Mouse (Mus musculus) ovary, postnatal 36 days (tissue): ENCODE results near the gene Cep89.
A peak's percentile ranks its signal among the peaks of the same experiment; 100 is the strongest.

Source experiments
- DNase-seq: peaks from one replicate; pipeline ENCODE4 v3.0.0; 2022; ENCODE audit warnings: low spot score, mixed read lengths

The Cep89 gene

DNA sequence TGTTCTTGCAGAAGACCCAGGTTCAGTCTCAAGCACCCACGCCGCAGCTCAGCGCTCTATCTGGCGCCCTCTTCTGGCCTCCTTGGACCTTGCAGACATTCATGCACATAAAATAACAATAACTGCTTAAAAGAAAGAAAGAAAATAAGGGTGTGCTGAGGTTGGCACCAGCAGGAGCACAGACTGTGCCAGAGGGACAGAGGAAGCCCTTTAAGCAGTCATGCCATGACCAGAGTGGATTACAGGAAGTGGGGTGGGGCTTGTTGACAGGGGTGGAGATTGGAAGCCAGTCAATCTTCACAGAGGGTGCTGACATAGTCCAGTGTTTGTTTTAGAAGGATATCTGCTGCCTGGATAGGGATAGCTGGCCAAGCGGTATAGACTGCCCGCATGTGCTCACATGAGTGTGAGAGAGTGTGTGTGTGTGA is 10.3 kb upstream of the Cep89 start:
- DNase-seq, result no peak

DNA sequence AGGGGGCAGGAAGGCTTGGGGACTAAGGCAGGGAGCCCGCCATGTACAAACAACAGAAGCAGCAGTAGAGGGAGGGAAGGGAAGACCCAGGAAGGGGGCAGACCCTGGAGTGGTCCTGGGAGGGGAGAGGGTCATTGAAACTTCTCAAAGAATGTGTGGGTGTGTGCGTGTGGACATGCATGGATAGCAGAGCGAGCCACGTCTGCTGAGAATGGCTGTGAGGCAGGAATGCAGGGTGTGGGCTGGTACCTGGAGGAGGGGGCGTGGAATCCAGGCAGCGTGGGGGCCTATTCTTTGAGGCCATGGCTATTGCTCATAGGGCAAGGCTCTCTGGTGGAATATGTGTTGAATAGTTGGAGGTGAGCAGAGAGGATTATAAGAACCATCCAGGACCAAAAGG is 8.1 kb upstream of the Cep89 start:
- no peak for DNase-seq

DNA sequence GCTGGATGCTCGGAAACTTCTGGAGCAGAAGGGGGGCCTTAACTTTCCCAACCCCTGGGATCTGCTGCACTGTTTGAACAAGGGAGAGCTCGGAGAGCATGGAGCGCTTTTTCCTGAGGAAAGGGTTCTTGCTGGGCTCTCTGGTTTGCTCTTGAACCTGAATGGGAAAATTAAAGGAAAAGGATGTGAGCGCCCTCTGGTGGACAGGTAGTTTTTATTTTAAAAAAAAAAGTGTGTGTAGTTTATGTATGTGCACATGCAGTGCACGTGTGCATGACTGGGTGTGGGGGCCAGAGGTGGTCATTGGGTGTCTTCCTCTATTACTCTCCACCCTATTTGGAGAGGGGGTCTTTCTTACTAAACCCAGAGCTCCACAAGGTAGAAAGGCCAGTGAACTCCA is 3.9 kb upstream of the Cep89 start:
- DNase-seq, result no peak

DNA sequence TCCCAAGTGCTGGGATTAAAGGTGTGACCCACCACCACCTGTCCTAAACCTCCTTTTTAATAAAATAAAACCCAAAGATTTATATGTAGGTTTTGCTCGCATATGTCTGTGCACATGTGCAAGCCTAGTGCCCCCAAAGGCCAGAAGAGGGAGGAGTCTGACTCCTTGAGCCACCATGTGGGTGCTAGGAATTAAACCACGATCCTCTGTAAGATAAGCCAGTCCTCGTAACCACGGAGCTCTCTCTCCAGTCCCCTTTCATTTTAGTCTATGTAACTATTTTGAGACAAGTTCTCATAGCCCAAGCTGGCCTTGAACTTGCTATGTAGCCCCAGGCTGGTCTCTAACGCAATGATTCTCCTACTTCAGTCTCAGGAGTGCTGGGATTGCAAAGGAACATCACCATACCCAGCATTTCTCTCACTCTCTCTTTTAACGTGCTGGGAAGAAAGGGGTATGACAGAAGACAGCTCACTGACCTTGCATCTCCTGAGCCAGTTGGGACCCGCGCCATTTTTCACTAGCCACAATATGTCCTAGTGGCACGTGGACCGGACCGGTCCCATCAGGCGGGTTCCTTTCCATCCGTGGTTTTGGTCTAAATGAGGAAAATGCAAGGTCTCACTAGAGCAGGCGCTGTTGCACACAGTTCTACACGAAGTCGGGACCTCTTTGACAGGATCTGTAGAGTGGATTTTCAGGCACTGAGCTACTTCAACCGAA is 940 bp upstream of the Cep89 start:
- DNase-seq, result no peak

DNA sequence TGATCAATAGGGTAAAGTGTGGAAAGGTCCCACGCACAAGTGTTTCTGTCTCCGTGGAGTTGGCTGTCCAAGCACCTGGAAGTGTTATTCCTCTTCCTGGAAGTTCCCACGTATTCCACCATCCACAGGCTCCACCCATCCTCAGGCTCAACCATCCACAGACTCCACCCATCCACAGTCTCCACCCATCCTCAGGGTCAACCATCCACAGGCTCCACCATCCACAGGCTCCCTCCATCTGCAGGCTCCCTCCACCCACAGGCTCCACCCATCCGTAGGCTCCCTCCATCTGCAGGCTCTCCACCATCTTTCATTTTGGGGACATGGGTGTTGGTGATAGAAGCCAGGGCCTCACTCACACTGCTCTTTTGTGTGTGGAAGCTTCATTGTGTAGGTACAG is 4.3 kb downstream of the Cep89 start:
- no peak for DNase-seq

DNA sequence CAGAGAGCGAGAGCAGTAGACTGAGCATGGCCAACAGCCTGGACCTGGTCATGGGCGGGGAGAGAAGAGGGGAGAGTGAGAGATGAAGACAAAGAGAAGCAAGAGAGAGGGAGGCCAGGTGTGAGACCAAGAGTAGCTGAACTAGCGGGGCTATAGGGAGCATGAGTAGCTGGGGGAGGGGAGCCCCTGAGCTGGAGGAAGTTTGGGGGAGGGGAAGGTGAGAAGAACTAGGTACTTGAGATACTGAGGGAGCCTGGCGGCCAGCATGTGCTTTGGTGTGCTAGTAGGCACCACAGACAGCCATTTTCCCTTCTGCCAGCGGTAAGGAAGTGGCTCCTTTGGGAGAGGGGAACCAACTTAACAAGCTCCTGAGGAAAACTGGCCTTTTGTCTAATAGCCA is 18.4 kb downstream of the Cep89 start:
- no peak for DNase-seq

DNA sequence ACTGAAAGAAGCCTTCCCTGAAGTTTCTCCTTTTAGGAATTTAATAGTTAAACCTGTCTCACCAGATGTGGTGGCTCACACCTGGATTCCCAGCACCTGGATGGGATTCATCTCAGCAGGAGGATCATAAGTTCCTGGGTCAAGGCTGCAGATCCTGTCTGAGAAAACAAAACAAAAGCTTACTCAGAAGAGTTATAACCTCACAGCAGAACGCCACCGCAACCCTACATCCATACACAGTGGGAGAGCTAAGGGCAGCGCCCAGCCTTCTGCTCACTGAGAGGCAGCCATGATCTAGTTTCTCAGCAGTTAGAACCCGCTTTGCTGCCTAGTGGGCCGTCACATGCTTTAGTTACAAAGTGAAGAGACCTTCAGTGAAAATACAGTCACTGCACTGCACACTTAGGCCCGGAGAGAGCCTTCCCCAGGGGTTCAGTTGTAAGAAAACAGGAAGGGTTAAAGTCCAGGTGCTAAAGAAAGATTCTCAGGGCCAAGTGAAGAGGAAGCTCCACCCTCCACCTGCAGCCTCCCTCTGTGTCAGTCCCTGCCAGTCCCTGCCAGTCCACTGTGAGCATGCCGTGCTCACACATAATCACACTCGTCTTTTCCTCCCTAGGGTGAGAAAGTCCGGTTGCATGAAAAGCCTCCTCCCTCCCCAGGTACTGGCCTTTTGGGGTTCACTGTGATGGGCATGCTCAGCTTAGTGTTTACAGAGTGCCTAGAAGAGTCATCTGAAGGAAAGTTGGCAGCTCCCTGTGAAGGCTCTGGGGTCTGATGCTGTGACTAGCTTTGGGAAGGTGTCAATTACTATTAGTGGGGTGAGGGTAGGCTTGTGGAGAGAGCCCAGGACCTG is 19.2 kb downstream of the Cep89 start:
- no peak for DNase-seq

DNA sequence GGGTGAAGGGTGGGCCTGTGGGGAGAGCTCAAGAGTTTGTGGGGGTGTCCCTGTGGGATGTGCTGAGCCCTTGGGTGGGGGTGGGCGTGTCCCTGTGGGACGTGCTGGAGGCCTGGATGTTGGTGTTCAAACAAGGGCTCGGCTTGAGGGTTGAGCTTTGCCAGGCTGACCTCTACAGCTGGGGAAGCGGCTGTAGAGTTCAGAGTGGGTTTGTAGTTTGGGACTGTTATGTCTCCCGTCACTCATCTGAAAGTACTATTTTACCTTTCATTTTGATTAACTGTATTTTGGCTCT is 19.8 kb downstream of the Cep89 start:
- DNase-seq, result no peak

DNA sequence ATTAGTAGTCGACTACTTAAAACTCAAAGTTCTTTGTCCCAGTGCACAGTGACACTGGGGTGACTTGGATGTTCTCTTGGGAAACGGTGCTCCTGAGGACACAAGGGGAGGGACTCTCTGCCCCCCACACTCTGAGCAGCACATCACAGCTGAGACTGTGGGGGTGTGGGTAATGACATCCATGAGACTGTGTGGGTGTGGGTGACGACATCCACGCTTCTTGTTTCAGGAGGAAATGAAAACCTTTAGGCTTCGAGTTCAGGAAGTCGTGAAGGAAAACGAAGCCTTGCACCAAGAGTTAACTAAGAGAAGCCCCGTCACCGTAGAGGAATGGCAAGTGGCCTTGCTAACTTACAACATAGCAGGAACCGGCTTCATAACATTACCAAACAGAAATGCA is 26.2 kb downstream of the Cep89 start:
- no peak for DNase-seq

DNA sequence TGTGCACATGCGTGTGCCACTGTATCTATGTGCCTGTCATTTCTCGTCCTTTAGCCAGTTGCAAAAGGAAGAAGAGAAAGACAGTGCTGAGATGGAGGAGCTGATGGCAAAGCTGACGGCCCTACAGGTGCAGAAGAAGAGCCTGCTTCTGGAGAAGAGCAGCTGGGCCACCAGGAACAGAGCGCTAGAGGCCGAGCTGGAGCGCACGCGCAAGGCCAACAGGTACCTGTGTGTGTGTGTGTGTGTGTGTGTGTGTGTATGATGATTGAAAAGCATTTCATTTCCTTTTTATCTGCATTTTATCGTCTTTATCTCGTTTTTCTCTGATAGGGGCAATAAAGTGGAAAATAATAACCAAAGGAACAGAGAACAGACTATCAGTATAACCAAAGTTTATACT is 31.3 kb downstream of the Cep89 start:
- no peak for DNase-seq

DNA sequence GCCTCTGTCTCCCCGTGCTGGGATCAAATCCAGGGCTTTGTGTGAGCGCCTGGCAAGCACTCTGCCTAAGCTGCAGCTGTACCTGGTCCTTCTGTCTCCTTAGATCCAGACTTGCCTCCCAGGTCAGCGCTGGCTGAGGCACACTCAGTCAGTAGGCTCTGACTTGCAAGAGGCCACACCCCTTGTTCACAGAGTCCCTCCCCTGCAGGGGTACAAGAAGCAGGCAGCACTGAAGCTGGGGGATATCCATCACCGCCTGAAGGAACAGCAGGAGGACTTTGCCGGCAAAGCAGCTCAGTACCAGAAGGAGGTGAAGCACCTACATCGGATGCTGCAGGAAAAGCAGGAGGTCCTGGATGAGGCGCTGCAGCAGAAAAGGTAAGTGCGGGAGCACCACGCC is 38.4 kb downstream of the Cep89 start:
- no peak for DNase-seq

DNA sequence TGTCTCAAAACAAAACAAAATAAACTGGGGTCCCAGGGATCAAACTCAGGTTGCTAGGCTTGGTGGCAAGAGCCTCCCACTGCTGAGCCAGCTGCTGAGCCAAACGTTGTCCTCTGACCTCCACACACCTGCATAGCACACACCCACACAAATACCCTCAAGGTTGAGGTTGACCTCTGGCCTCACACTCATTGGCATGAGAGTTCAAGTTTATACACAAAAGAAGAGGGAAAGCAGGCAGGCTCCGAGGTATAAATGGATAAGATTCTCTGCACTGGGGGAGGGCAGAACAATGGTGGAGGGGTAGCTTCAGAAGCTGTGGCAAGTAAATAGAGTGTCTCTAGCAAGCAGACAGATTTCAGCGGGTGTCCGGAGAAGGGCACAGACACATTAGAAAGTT is 50.7 kb downstream of the Cep89 start:
- DNase-seq, result no peak

DNA sequence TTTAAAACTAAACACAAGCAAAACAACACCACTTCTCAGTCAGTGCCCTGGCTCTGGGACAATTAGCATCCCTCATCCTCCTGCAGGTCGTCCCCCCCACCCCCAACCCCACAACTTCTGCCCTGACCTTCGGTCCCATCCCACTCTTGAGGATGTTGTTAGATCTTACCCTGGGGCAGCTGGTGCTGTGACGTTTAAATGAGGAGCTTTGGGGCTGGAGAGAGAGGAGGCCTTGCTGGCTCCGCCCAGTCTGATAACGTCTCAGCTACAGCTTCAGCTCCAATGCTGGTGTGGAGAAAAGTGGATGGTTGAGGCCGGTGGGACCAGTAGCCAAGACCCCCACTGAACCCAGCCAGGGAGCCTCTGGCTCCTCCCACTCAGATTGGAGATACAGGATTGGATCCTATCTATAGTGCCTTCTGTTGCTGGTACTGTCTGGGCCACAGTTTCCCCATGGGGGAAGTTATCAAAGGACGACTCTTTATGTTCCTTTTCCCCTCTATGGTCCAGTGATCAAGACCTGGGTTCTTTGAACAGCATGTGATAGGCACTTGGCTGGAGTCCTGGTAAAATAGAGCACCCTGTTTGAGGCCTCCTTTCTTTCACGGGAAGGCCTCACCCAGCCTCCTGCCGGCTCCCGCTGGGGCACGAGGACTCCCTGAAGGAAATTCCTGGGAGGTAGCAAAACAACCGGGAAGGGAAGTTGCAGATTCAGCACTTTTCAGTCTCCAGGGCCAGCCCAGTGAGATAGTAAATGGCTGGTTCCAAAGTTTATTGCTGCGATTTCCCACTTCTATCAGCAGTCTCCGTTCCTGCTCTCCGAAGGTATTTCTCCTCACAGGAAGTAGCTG is 51.4 kb downstream of the Cep89 start, which contains the start of gene Slc7a9:
Gene Slc7a9 (plus strand): TSS at position 801 of the 851 bp plus-strand sequence.
- DNase-seq, result peak; percentile 12

DNA sequence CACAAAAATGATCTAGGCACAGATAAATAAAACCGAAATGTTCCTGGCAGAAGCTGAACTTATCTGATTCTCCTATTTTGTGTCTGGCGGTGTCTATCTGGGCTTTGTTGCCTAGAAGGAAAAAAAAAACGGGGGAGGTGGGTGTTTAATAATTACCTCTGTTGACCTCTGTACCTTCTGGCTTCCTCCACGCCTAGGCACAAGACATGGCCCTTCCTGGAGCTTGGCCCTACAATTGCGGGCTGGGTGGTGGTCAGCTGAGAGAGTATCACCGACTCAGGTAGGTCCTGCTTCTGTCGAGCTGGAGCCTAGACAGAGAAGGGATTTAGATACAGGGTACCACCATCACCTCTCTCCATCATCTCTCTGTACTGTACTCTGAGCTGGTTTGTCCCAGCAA is 52.0 kb downstream of the Cep89 start:
- DNase-seq, result no peak

DNA sequence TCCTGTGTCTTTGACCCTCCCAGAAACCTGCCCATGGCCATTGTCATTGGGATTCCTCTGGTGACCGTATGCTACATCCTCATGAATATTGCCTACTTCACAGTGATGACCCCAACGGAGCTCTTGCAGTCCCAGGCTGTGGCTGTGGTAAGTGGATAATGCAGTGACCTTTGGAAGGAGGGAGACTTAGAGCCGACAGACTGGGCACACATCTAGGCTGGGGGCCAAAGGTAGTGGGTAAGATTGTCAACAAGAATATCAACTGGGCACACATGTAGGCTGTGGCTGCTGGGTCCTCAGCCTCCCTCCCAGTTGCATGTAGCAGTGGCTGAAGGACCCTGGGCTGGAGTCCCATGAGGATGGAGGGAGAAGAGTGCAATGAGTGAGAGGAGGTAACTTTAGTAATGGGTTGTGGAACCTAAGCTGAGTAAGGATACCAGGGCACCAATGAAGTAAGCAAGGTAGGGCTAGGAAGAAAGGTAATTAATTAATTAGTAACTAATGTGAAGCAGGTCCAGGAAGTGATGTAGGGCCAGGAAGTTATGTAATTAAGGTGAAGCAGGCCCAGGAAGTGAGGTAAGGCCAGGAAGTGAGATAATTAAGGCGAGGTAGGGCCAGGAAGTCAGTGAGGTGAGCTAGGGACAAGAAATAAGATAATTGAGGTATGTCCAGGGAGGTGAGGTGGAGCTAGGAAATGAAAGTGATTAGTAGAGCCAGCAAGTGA is 59.4 kb downstream of the Cep89 start:
- no peak for DNase-seq

DNA sequence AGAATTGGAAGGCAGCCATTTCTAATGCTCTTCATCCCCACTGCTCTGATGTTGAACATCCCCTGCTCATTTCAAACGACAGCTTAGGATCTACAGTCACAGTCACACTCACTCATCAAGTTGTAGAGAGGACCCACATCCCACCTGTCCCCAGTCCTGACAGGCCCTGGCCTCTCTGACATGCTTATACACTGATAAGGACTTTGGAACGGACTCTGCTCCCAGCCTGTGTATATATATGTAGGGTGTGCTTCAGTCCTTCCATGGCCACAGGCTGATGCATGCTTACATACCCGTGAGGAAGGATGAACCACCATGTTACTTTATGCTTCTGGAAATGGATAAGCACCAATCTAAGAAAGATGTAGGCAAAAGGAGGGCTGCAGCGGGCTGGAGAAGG is 64.1 kb downstream of the Cep89 start:
- no peak for DNase-seq

DNA sequence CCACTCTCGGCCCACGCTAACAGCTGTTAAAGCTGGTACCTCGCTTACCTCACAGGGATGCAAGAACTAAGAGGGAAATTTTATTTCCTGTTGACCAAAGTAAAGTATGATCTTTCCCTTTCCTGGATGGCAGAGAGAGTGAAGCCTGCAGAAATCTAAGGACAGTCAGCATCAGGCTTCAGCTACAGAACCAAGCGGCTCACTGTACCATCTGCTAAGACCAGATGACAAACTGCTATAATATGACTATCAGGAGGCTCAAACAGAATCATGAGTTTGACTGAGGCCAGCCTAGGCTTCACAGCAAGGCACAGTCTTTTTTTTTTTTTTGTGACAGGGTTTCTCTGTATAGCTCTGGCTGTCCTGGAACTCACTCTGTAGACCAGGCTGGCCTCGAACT is 68.2 kb downstream of the Cep89 start:
- DNase-seq, result no peak

DNA sequence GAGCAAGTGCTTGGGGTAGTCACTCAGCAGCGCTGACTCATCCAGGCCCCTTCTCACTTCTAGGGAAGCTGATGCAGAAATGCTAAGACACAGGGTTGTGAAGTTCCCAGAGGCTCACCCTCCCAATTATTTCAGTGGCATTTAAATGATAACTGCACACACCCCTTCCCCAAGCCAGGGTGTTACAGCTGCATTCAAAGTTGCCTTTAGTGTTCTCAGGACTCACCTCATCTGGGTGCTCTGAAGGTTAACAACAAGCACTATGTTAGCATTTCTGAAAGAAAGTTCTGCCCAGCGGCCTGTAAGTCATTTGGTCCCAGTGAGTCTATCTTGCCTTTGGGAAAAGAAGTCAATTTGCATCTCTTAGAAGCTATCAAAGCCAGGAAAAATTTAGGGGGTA is 71.0 kb downstream of the Cep89 start:
- DNase-seq, result no peak

DNA sequence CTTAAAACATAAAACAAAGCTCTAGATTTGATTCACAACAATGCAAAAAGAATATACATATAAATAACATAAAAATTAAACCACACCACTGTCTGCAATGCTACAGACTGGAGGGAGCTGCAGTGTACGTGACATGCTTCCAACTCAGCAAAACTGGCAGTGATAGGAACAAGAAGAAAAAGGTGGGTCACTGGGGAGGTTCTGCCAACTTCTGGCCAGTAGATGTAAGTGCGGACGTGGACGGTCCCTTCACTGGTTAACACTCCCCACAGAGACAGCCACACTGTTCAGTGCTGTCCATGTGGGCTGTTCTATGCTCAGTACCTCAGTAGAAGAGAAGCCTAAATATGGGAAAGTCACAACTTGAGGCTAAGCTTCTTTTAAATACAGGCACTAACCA is 74.0 kb downstream of the Cep89 start:
- DNase-seq, result no peak

DNA sequence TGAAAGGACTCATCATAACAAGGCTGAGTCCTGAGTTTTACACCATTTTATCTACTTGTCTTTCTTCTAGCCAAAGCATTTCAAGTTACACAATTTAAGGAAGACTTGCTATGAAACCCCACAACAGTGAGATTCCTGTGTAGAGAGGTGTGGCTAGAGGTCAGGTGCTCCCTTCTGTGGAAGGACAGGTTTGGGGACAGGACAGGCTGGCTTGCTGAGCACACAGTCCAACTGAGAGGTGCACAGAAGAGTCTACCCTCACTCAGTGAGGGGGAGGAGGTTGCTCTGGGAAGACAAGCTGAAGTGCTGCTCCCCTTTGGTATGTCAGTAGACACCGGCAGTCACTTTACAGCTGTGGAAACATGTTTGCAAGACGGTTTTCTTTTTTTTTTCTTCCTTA is 79.6 kb downstream of the Cep89 start:
- no peak for DNase-seq

DNA sequence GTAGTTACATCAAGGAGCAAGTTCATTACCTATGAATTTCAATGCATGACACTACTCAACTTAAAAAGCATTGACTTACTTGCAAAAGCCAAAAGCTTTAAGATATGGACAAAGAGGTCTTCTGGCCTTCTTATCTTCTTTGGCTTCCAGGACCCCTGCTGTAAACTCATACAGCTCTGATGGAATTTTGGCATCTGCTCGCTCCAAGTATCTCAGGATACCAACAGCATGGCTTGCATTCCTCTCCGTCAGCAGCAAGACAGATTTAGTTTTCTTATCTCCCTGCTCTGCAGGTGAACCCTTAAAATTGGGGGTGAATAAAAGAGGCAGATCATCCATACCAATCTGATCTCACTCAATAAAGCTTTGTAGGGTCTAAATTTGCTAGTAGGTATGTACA is 88.3 kb downstream of the Cep89 start:
- DNase-seq, result no peak

DNA sequence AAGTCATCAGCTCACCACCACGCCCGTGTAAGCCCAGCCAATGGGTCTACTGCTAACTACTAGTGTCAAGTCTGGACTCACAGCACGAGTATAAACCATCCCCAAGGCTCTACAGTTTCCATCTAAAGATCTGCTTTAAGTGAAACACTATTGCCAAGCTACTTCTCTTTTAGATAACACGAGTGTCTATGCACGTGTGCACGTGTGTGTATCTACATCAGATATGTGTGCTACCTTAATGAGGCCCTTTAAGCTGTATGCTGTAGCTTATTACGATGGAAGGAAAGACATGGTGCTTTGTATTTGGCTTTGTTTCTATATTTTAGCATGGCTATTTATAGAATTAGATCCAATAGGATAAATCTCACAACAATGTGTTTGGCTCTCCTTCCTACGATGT is 89.7 kb downstream of the Cep89 start:
- DNase-seq, result no peak
